Mouse (Mus musculus) MEL (cell line): ENCODE measurements at regions not wholly inside any gene's neighbourhood (a gene's known extent, or its start where the extent isn't known, plus 50 kb on each side); places are given as distances from the start of the nearest gene placed in this dataset.

Experiments used
- DNase-seq: peaks from one replicate; pipeline ENCODE4 v3.0.0; 2011; ENCODE audit warnings: low read depth, low spot score
- H3K27ac ChIP-seq: 2 replicates; pipeline ENCODE4 v1.5.1; 2012; ENCODE audit warnings: low read depth, mild to moderate bottlenecking, control low read depth, low read length, moderate library complexity; ENCODE audit not compliant: control insufficient read depth
- H3K27me3 ChIP-seq, 2 experiments: fragments of 150-350 bp in 1 of 2; sonication (generic) in 1 of 2; 2 replicates each; pipeline ENCODE4 v1.6.1; 2012; ENCODE audit warnings: low read length in 2 of 2, mild to moderate bottlenecking in 2 of 2, improper control_type of control experiment in 1 of 2, moderate library complexity in 1 of 2; ENCODE audit not compliant: insufficient read depth in 2 of 2, control insufficient read depth in 1 of 2
- H3K36me3 ChIP-seq, 2 experiments: 2 replicates each; pipeline ENCODE4 v1.6.1; 2012 to 2014; ENCODE audit warnings: low read length in 2 of 2, improper control_type of control experiment in 1 of 2, inconsistent platforms in 1 of 2, mild to moderate bottlenecking in 1 of 2; ENCODE audit not compliant: insufficient read depth in 2 of 2, control insufficient read depth in 1 of 2
- H3K4me1 ChIP-seq, 2 experiments: fragments of 150-350 bp in 1 of 2; sonication (generic) in 1 of 2; 2 replicates each; pipeline ENCODE4 v1.6.1; 2012; ENCODE audit warnings: low read length in 2 of 2, improper control_type of control experiment in 1 of 2, mild to moderate bottlenecking in 1 of 2; ENCODE audit not compliant: insufficient read depth in 2 of 2, control insufficient read depth in 1 of 2
- H3K4me3 ChIP-seq, 2 experiments: fragments of 150-350 bp in 1 of 2; sonication (generic) in 1 of 2; 2 replicates each; pipeline ENCODE4 v1.5.1; 2012; ENCODE audit warnings: low read depth in 2 of 2, low read length in 2 of 2, mild to moderate bottlenecking in 2 of 2, moderate library complexity in 2 of 2, control low read depth in 1 of 2, improper control_type of control experiment in 1 of 2; ENCODE audit not compliant: control insufficient read depth in 1 of 2, insufficient read depth in 1 of 2
- H3K79me2 ChIP-seq: 2 replicates; pipeline ENCODE4 v1.6.1; 2012; ENCODE audit warnings: mild to moderate bottlenecking, low read length, moderate library complexity; ENCODE audit not compliant: control insufficient read depth, poor library complexity, insufficient read depth
- H3K9ac ChIP-seq: 2 replicates; pipeline ENCODE4 v1.6.1; 2012; ENCODE audit warnings: low read depth, mild to moderate bottlenecking, control low read depth, low read length, moderate library complexity; ENCODE audit not compliant: control insufficient read depth, poor library complexity, severe bottlenecking
- H3K9me3 ChIP-seq: fragments of 150-350 bp; sonication (generic); replicated peaks from 2 replicates; pipeline ENCODE4 v1.6.1; 2012; ENCODE audit warnings: mild to moderate bottlenecking, low read length, improper control_type of control experiment, moderate library complexity; ENCODE audit not compliant: insufficient read depth
- BHLHE40 ChIP-seq: IDR thresholded peaks from 2 replicates; pipeline ENCODE4 v1.6.1; 2012; ENCODE audit warnings: low read depth, mild to moderate bottlenecking, inconsistent platforms, low read length, improper control_type of control experiment, borderline replicate concordance
- CHD1 ChIP-seq: IDR thresholded peaks from 2 replicates; pipeline ENCODE4 v1.6.1; 2012; ENCODE audit warnings: low read depth, mild to moderate bottlenecking, inconsistent platforms, low read length, improper control_type of control experiment
- CHD2 ChIP-seq: IDR thresholded peaks from 2 replicates; pipeline ENCODE4 v1.6.1; 2011; ENCODE audit warnings: low read length, improper control_type of control experiment
- CTCF ChIP-seq, 3 experiments: IDR thresholded peaks in 2 of 3; conservative IDR thresholded peaks in 1 of 3; 2 replicates each; pipeline ENCODE4 v1.5.1; 2011 to 2012; ENCODE audit warnings: low read length in 3 of 3, low read depth in 2 of 3, mild to moderate bottlenecking in 2 of 3, improper control_type of control experiment in 1 of 3, inconsistent platforms in 1 of 3, mixed read lengths in 1 of 3, moderate library complexity in 1 of 3; ENCODE audit not compliant: control insufficient read depth in 1 of 3, insufficient read depth in 1 of 3, poor library complexity in 1 of 3, severe bottlenecking in 1 of 3
- E2F4 ChIP-seq: IDR thresholded peaks from 2 replicates; pipeline ENCODE4 v1.6.1; 2011; ENCODE audit warnings: low read depth, low read length, improper control_type of control experiment, borderline replicate concordance
- ELF1 ChIP-seq: IDR thresholded peaks from 2 replicates; pipeline ENCODE4 v1.6.1; 2014; ENCODE audit warnings: low read depth, mild to moderate bottlenecking, inconsistent platforms, low read length, improper control_type of control experiment, moderate library complexity
- EP300 ChIP-seq, 2 experiments: IDR thresholded peaks; 2 replicates each; pipeline ENCODE4 v1.6.1; 2011; ENCODE audit warnings: improper control_type of control experiment in 2 of 2, low read length in 2 of 2, low read depth in 1 of 2, mild to moderate bottlenecking in 1 of 2
- ETS1 ChIP-seq: IDR thresholded peaks from 2 replicates; pipeline ENCODE4 v1.6.1; 2012; ENCODE audit warnings: low read depth, mild to moderate bottlenecking, inconsistent platforms, low read length, improper control_type of control experiment, moderate library complexity
- HCFC1 ChIP-seq: IDR thresholded peaks from 2 replicates; pipeline ENCODE4 v1.6.1; 2012; ENCODE audit warnings: low read depth, mild to moderate bottlenecking, inconsistent platforms, low read length, improper control_type of control experiment, moderate library complexity
- JUND ChIP-seq: IDR thresholded peaks from 2 replicates; pipeline ENCODE4 v1.6.1; 2011; ENCODE audit warnings: low read depth, mild to moderate bottlenecking, improper control_type of control experiment, low read length
- MEF2A ChIP-seq: IDR thresholded peaks from 2 replicates; pipeline ENCODE4 v1.6.1; 2014; ENCODE audit warnings: low read depth, mild to moderate bottlenecking, inconsistent platforms, low read length, improper control_type of control experiment; ENCODE audit not compliant: poor library complexity, insufficient replicate concordance, severe bottlenecking; ENCODE audit errors: extremely low read depth
- MXI1 ChIP-seq: IDR thresholded peaks from 2 replicates; pipeline ENCODE4 v1.6.1; 2011; ENCODE audit warnings: mild to moderate bottlenecking, low read depth, low read length, improper control_type of control experiment
- MYB ChIP-seq: IDR thresholded peaks from 2 replicates; pipeline ENCODE4 v1.6.1; 2011; ENCODE audit warnings: mild to moderate bottlenecking, low read depth, low read length, improper control_type of control experiment
- MYC ChIP-seq: IDR thresholded peaks from 2 replicates; pipeline ENCODE4 v1.6.1; 2011; ENCODE audit warnings: low read depth, mild to moderate bottlenecking, low read length, improper control_type of control experiment, moderate library complexity
- NRF1 ChIP-seq: IDR thresholded peaks from 2 replicates; pipeline ENCODE4 v1.6.1; 2014; ENCODE audit warnings: low read depth, mild to moderate bottlenecking, inconsistent platforms, low read length, improper control_type of control experiment, moderate library complexity; ENCODE audit not compliant: poor library complexity, insufficient read depth, severe bottlenecking
- POLR2AphosphoS2 ChIP-seq: IDR thresholded peaks from 2 replicates; pipeline ENCODE4 v1.6.1; 2011; ENCODE audit warnings: low read length, improper control_type of control experiment
- RAD21 ChIP-seq: IDR thresholded peaks from 2 replicates; pipeline ENCODE4 v1.6.1; 2011; ENCODE audit warnings: mild to moderate bottlenecking, low read depth, low read length, improper control_type of control experiment
- SIN3A ChIP-seq: IDR thresholded peaks from 2 replicates; pipeline ENCODE4 v1.6.1; 2012; ENCODE audit warnings: low read length, improper control_type of control experiment, inconsistent platforms
- SMC3 ChIP-seq: IDR thresholded peaks from 2 replicates; pipeline ENCODE4 v1.6.1; 2011; ENCODE audit warnings: low read depth, low read length, improper control_type of control experiment
- ZMIZ1 ChIP-seq: IDR thresholded peaks from 2 replicates; pipeline ENCODE4 v1.6.1; 2012; ENCODE audit warnings: low read depth, mild to moderate bottlenecking, inconsistent platforms, low read length, improper control_type of control experiment, moderate library complexity
- ZNF384 ChIP-seq: IDR thresholded peaks from 2 replicates; pipeline ENCODE4 v1.6.1; 2012; ENCODE audit warnings: low read depth, mild to moderate bottlenecking, inconsistent platforms, low read length, improper control_type of control experiment

- no peaks in the 10 kb centered on the region for H3K36me3 ChIP-seq
- no peaks in the 10 kb centered on the region for H3K79me2 ChIP-seq
- H3K27ac ChIP-seq = no peak overlapping the region
- no peak for DNase-seq
- no peaks in the 10 kb centered on the region for H3K27me3 ChIP-seq
- H3K4me3 ChIP-seq = no peak overlapping the region
- no peaks in the 10 kb centered on the region for H3K9me3 ChIP-seq
- no peak for TF ChIP-seq JUND
- no peak for TF ChIP-seq ETS1
- no peak for TF ChIP-seq EP300 (IDR thresholded peaks at IDR 0.05; ENCODE audit: low read depth in 1 of 2, low read length in 2 of 2)
- TF ChIP-seq NRF1 = no peak
- no peak for TF ChIP-seq SMC3
- no peak for TF ChIP-seq MYC
- TF ChIP-seq MEF2A = no peak
- no peak for TF ChIP-seq ELF1
- no peak for TF ChIP-seq POLR2AphosphoS2
- no peak for TF ChIP-seq CTCF (IDR thresholded peaks at IDR 0.05 in 2 of 3, conservative IDR thresholded peaks at IDR 0.05 in 1 of 3; ENCODE audit: control insufficient read depth in 1 of 3, insufficient read depth in 1 of 3, low read depth in 2 of 3, low read length in 3 of 3, poor library complexity in 1 of 3, severe bottlenecking in 1 of 3)
- TF ChIP-seq CHD2 = no peak
- no peak for TF ChIP-seq MXI1
- no peaks in the 10 kb centered on the region for H3K4me1 ChIP-seq
- no peak overlapping the region for H3K9ac ChIP-seq
Measured at GRCm38 (mm10) chr10:46692661-46693060, 1115.0 kb downstream of the Hace1 start.

GRCm38 (mm10) chr10:46697363-46698246 is 1120.0 kb downstream of the Hace1 start:
- H3K27ac ChIP-seq = no peak overlapping the region

More at GRCm38 (mm10) chr10:46697363-46698246, 1120.0 kb downstream of the Hace1 start:
- Histone ChIP-seq H3K9me3 (no peaks in the 10 kb centered on the region), H3K9ac (no peak overlapping the region), H3K27me3 (no peaks in the 10 kb centered on the region), H3K36me3 (no peaks in the 10 kb centered on the region), H3K4me3 (no peak overlapping the region), H3K4me1 (no peaks in the 10 kb centered on the region), H3K79me2 (no peaks in the 10 kb centered on the region)
- peak; percentile 25 for DNase-seq
- TF ChIP-seq MYB (no peak), ZMIZ1 (no peak), CHD1 (no peak), SIN3A (no peak), MEF2A (no peak), HCFC1 (no peak), ZNF384 (no peak), E2F4 (no peak), RAD21 (peak; percentile 21), CTCF (IDR thresholded peaks at IDR 0.05 in 2 of 3, conservative IDR thresholded peaks at IDR 0.05 in 1 of 3; ENCODE audit: control insufficient read depth in 1 of 3, insufficient read depth in 1 of 3, low read depth in 2 of 3, low read length in 3 of 3, poor library complexity in 1 of 3, severe bottlenecking in 1 of 3) (peak in 1 of 3 experiments; percentile 24; a peak in 2 of 6 replicates), BHLHE40 (no peak)
